Mouse (Mus musculus) intestine, embryonic 16.5 days (tissue): Measurements from ENCODE around the gene Slc7a6os. TPM values are rescaled to one million over a fixed set of nuclear protein-coding genes. Genes with fewer than 3 reads are reported as not detected.

Experiments used
- polyA plus RNA-seq: library from polyadenylated mRNA; unstranded; fragments of >200 nt; fragmentation: Nextera tagmentation; extraction: Ambion mirVana; gene quantifications from 2 replicates; pipeline ENCODE4 v1.2.1, GENCODE M21; 2015

Gene Slc7a6os
- polyA plus RNA-seq, 1 experiment from 2014 or later, result 29.3 TPM

Other genes with a start within 250 kb of the Slc7a6os start
- 19.4 and 21.8 TPM in 2 replicates for gene Slc12a4, start 244.8 kb downstream of the Slc7a6os start, polyA plus RNA-seq
- gene Dpep3, start 231.5 kb downstream of the Slc7a6os start, polyA plus RNA-seq, result not detected in 2 replicates
- 17.2 and 17.6 TPM in 2 replicates for gene Dus2, start 219.6 kb downstream of the Slc7a6os start, polyA plus RNA-seq
- 0.12 TPM in 1 of 2 replicates, not detected in the other for gene Dpep2nb, start 205.0 kb downstream of the Slc7a6os start, polyA plus RNA-seq
- 13.7 and 15.1 TPM in 2 replicates for gene Ddx28, start 199.1 kb downstream of the Slc7a6os start, polyA plus RNA-seq
- 4.0 and 4.5 TPM in 2 replicates for gene Nfatc3, start 152.1 kb downstream of the Slc7a6os start, polyA plus RNA-seq
- gene Esrp2, start 74.0 kb downstream of the Slc7a6os start, polyA plus RNA-seq, result 35.7 and 38.9 TPM in 2 replicates
- 10.1 and 10.7 TPM in 2 replicates for gene Pla2g15, start 60.5 kb downstream of the Slc7a6os start, polyA plus RNA-seq
- 24.5 and 24.6 TPM in 2 replicates for gene Slc7a6, start 42.1 kb downstream of the Slc7a6os start, polyA plus RNA-seq
- 45.6 and 50.3 TPM in 2 replicates for gene Prmt7, start within 50 bp of the Slc7a6os start, polyA plus RNA-seq
- gene Smpd3, start 127.1 kb upstream of the Slc7a6os start, polyA plus RNA-seq, result 21.7 and 23.3 TPM in 2 replicates
- 11.9 and 12.5 TPM in 2 replicates for gene Zfp90, start 204.4 kb upstream of the Slc7a6os start, polyA plus RNA-seq